Mouse (Mus musculus) embryonic facial prominence, embryonic 13.5 days (tissue): ENCODE results near the gene Per1. TPM values are rescaled to one million over a fixed set of nuclear protein-coding genes. Genes with fewer than 3 reads are reported as not detected.
A peak's percentile ranks its signal among the peaks of the same experiment; 100 is the strongest.

ENCODE experiments used
- ATAC-seq: fragments of 200-750 bp; cut with Nextera tagmentation; 2 replicates; pipeline ENCODE4 v1.8.0; 2017; ENCODE audit warnings: low read depth; ENCODE audit not compliant: insufficient number of reproducible peaks, insufficient read depth, low FRiP score, low TSS enrichment
- H3K27ac ChIP-seq: fragments of 300-500 bp; sonication (generic); 2 replicates; pipeline ENCODE4 v1.5.1; 2015; ENCODE audit warnings: moderate library complexity, mild to moderate bottlenecking, inconsistent platforms
- H3K27me3 ChIP-seq: fragments of 300-500 bp; sonication (generic); 2 replicates; pipeline ENCODE4 v1.6.1; 2015; ENCODE audit warnings: mild to moderate bottlenecking, inconsistent platforms
- H3K36me3 ChIP-seq: fragments of 300-500 bp; sonication (generic); 2 replicates; pipeline ENCODE4 v1.6.1; 2015; ENCODE audit warnings: mild to moderate bottlenecking, inconsistent platforms
- H3K4me1 ChIP-seq: fragments of 300-500 bp; sonication (generic); 2 replicates; pipeline ENCODE4 v1.6.1; 2015; ENCODE audit warnings: inconsistent platforms
- H3K4me2 ChIP-seq: fragments of 300-500 bp; sonication (generic); 2 replicates; pipeline ENCODE4 v1.6.1; 2015; ENCODE audit warnings: moderate library complexity, mild to moderate bottlenecking, inconsistent platforms
- H3K4me3 ChIP-seq: fragments of 300-500 bp; sonication (generic); 2 replicates; pipeline ENCODE4 v1.5.1; 2015; ENCODE audit warnings: mild to moderate bottlenecking, inconsistent platforms
- H3K9ac ChIP-seq: fragments of 300-500 bp; sonication (generic); 2 replicates; pipeline ENCODE4 v1.6.1; 2015; ENCODE audit warnings: mild to moderate bottlenecking, inconsistent platforms
- H3K9me3 ChIP-seq: fragments of 300-500 bp; sonication (generic); 2 replicates; pipeline ENCODE4 v1.6.1; 2016; ENCODE audit warnings: inconsistent platforms
- WGBS: fragments of 180-500 bp; shearing (Covaris S2); methylation state at CpG from one replicate; pipeline ENCODE4 v1.1.7; 2015; ENCODE audit warnings: mixed read lengths; 5-methylcytosine and 5-hydroxymethylcytosine counted together
- polyA plus RNA-seq: library from polyadenylated mRNA; unstranded; fragments of >200 nt; fragmentation: Nextera tagmentation; extraction: Ambion mirVana; gene quantifications from 2 replicates; pipeline ENCODE4 v1.2.1, GENCODE M21; 2015

The Per1 gene
- polyA plus RNA-seq, 1 experiment from 2014 or later, result 11.5 TPM

DNA sequence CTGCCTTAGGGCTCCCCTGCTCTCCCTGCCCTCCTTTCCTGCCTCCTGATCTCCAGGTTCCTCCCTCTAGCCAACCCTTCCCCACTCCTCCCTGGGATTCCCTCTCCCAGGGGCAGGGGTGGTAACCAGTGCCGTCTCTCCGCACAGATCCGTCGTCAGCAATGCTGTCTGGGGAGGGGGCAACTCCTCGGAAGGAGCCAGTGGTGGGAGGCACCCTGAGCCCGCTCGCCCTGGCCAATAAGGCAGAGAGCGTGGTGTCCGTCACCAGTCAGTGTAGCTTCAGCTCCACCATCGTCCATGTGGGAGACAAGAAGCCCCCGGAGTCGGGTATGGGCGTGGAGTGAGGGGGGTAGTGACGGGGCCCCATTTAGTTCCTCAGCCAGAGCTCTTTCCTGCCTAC lies 9.5 kb downstream of the Per1 start:
- Histone ChIP-seq H3K4me3 (no peak overlapping the region), H3K9ac (no peak overlapping the region), H3K4me1 (peaks cover 16% of the 10 kb centered on the region), H3K9me3 (no peaks in the 10 kb centered on the region), H3K27me3 (no peaks in the 10 kb centered on the region), H3K27ac (no peak overlapping the region), H3K36me3 (peaks cover 91% of the 10 kb centered on the region), H3K4me2 (no peak overlapping the region)
- WGBS, result 89% methylated on average over 14 of the region's 14 CpGs
- ATAC-seq, result no peak

DNA sequence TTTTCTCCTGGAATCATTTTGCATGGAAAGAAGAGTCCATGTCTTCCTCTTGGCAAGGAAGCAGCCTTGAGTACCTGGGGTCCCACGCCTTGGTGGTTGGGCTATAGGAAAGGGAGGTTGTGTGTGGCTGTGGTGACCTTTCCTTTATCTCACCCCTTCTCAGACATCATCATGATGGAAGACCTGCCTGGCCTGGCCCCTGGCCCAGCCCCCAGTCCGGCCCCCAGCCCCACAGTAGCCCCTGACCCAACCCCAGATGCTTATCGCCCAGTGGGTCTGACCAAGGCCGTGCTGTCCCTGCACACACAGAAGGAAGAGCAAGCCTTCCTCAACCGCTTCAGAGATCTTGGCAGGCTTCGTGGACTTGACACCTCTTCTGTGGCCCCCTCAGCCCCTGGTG lies 10.2 kb downstream of the Per1 start:
- 96% methylated on average over 6 of the region's 6 CpGs for WGBS
- Histone ChIP-seq H3K9me3 (no peaks in the 10 kb centered on the region), H3K4me1 (peaks cover 14% of the 10 kb centered on the region), H3K4me3 (no peak overlapping the region), H3K27ac (no peak overlapping the region), H3K4me2 (no peak overlapping the region), H3K36me3 (peaks cover 93% of the 10 kb centered on the region), H3K27me3 (no peaks in the 10 kb centered on the region), H3K9ac (no peak overlapping the region)
- ATAC-seq, result no peak

DNA sequence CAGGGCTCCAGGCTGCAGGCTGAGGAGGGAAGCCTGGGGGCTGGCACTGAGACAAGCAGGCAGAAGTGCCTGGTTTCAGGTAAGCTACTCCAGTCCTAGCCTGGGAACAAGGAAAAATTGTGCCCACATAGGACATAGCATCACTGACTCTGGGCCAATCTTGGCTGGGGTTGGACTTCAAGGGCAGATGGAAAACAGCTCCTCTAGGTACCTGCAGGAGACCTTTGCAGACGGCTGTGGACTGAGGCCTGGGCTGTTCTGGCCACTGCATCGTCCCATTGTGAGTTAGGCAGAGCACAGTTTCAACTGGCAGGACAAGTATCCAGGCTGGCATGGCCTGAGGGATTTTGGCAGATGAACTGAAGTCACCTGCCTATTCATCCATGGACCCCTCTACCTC lies 10.8 kb downstream of the Per1 start:
- WGBS, result 76% methylated on average over 2 of the region's 2 CpGs

DNA sequence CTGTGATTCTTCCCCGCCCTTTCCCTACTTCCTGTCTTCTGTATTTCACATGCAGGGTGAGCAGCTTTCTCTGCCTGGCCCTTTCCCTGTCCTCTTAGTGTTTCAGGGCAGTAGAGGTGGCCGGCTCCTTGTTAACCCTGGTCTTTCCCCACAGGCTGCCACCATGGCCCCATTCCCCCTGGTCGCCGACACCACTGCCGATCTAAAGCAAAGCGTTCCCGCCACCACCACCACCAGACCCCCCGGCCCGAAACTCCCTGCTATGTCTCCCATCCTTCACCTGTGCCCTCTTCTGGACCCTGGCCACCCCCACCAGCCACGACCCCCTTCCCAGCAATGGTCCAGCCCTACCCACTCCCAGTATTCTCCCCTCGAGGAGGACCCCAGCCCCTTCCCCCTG lies 11.3 kb downstream of the Per1 start:
- peaks cover 84% of the 10 kb centered on the region for H3K36me3 ChIP-seq
- no peak overlapping the region for H3K27ac ChIP-seq
- no peak overlapping the region for H3K9ac ChIP-seq
- no peak for ATAC-seq
- no peaks in the 10 kb centered on the region for H3K27me3 ChIP-seq
- 87% methylated on average over 11 of the region's 11 CpGs for WGBS
- peaks cover 8% of the 10 kb centered on the region for H3K4me1 ChIP-seq
- no peak overlapping the region for H3K4me3 ChIP-seq
- no peak overlapping the region for H3K4me2 ChIP-seq
- no peaks in the 10 kb centered on the region for H3K9me3 ChIP-seq

More for the DNA sequence above, 10.8 kb downstream of the Per1 start:
- H3K4me3 ChIP-seq, result no peak overlapping the region
- H3K4me2 ChIP-seq, result no peak overlapping the region
- no peak overlapping the region for H3K9ac ChIP-seq
- peaks cover 8% of the 10 kb centered on the region for H3K4me1 ChIP-seq
- H3K27ac ChIP-seq, result no peak overlapping the region
- H3K9me3 ChIP-seq, result no peaks in the 10 kb centered on the region
- ATAC-seq, result no peak
- no peaks in the 10 kb centered on the region for H3K27me3 ChIP-seq
- H3K36me3 ChIP-seq, result peaks cover 89% of the 10 kb centered on the region

DNA sequence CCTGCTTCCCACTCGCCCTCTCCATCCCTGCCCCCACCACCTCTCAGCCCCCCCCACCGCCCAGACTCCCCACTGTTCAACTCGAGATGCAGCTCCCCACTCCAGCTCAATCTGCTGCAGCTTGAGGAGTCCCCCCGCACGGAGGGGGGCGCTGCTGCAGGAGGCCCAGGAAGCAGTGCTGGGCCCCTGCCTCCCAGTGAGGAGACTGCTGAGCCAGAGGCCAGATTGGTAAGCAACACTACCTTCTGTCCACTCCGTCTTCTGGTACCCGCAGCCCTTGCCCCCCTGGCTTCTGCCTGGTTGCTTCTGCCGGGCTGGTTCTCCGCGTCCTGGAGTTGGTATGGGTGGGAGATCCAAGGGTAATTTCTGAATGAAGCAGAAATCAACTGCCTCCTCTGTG lies 11.8 kb downstream of the Per1 start:
- peaks cover 8% of the 10 kb centered on the region for H3K4me1 ChIP-seq
- whole genome bisulfite sequencing, result 86% methylated on average over 11 of the region's 11 CpGs
- H3K9me3 ChIP-seq, result no peaks in the 10 kb centered on the region
- H3K9ac ChIP-seq, result no peak overlapping the region
- peaks cover 79% of the 10 kb centered on the region for H3K36me3 ChIP-seq
- no peak overlapping the region for H3K4me2 ChIP-seq
- no peak overlapping the region for H3K27ac ChIP-seq
- no peak for ATAC-seq
- no peak overlapping the region for H3K4me3 ChIP-seq
- no peaks in the 10 kb centered on the region for H3K27me3 ChIP-seq

DNA sequence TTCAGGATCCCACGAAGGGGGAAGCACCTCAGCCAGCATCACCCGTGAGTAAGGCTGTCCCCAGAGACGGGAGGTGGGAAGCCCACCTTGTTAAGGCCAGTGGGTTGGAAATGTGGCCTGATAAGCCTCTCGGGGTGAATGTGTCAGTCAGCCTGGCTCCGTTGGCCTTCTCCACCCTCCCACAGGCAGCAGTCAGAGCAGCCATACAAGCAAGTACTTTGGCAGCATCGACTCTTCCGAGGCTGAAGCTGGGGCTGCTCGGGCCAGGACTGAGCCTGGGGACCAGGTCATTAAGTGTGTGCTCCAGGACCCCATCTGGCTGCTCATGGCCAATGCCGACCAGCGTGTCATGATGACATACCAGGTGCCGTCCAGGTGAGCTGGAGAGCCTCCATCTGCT lies 12.7 kb downstream of the Per1 start:
- no peak overlapping the region for H3K27ac ChIP-seq
- no peak overlapping the region for H3K9ac ChIP-seq
- 89% methylated on average over 11 of the region's 11 CpGs for WGBS
- no peak overlapping the region for H3K4me3 ChIP-seq
- no peaks in the 10 kb centered on the region for H3K27me3 ChIP-seq
- no peaks in the 10 kb centered on the region for H3K9me3 ChIP-seq
- peaks cover 70% of the 10 kb centered on the region for H3K36me3 ChIP-seq
- peaks cover 8% of the 10 kb centered on the region for H3K4me1 ChIP-seq
- no peak for ATAC-seq
- no peak overlapping the region for H3K4me2 ChIP-seq

DNA sequence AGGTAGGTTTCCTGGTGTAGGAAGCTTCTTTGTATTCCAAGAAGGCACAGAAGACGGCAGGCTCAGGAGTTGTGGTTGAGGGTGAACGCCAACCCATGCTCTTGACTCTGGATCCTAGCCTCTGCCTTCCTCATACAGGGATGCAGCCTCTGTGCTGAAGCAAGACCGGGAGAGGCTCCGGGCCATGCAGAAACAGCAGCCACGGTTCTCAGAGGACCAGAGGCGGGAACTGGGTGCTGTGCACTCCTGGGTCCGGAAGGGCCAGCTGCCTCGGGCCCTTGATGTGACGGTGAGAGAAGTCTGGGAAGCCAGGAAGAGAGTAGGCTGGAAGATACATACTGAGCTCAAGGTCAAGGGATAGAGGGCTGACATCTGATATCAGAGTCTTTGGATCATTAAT lies 13.2 kb downstream of the Per1 start:
- H3K9me3 ChIP-seq, result no peaks in the 10 kb centered on the region
- H3K9ac ChIP-seq, result no peak overlapping the region
- peaks cover 8% of the 10 kb centered on the region for H3K4me1 ChIP-seq
- no peak overlapping the region for H3K4me3 ChIP-seq
- H3K27me3 ChIP-seq, result 0 out of 2 replicates have a peak, but pooled peaks cover 5% of the 10 kb centered on the region
- peaks cover 65% of the 10 kb centered on the region for H3K36me3 ChIP-seq
- no peak overlapping the region for H3K27ac ChIP-seq
- 90% methylated on average over 9 of the region's 9 CpGs for WGBS
- no peak for ATAC-seq
- H3K4me2 ChIP-seq, result no peak overlapping the region

DNA sequence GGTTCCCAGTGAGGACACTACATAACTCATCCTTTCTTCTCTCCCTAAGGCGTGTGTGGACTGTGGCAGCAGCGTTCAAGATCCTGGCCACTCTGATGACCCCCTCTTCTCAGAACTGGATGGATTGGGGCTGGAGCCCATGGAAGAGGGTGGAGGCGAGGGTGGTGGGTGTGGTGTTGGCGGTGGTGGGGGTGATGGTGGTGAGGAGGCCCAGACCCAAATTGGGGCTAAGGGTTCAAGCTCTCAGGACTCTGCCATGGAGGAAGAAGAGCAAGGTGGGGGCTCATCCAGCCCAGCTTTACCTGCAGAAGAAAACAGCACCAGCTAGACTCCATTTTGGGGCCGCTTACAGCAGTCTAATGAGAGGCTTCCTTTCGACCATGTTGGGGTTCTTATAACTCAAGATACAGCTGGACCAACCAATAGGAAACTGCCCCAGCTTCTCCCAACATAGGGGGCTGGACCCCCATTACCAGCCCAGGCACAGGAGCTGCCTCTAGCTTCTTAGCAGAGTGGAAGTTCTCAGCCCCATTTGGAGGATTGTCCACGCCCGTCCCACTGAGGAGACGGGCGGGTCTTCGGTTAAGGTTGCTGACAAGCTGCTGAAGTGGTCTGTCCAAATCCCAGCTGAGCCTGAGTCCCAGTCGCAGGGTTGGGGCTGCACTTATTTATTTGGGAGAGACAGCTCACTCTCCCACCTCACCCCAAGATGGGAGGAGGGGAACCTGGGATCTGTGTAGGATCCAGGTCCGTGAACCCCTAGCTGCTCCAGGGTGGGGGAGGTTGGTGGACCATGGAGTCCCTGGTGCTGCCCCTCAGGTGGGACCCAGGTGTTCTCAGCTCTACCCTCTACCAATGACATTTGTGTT lies 14.2 kb downstream of the Per1 start:
- 83% methylated on average over 13 of the region's 13 CpGs for WGBS
- no peak for ATAC-seq
- Histone ChIP-seq H3K27ac (no peak overlapping the region), H3K4me1 (peaks cover 8% of the 10 kb centered on the region), H3K36me3 (peaks cover 54% of the 10 kb centered on the region), H3K9me3 (no peaks in the 10 kb centered on the region), H3K27me3 (peaks cover 10% of the 10 kb centered on the region; the same call in 1 of the 2 replicates), H3K4me2 (no peak overlapping the region), H3K9ac (no peak overlapping the region), H3K4me3 (no peak overlapping the region)

DNA sequence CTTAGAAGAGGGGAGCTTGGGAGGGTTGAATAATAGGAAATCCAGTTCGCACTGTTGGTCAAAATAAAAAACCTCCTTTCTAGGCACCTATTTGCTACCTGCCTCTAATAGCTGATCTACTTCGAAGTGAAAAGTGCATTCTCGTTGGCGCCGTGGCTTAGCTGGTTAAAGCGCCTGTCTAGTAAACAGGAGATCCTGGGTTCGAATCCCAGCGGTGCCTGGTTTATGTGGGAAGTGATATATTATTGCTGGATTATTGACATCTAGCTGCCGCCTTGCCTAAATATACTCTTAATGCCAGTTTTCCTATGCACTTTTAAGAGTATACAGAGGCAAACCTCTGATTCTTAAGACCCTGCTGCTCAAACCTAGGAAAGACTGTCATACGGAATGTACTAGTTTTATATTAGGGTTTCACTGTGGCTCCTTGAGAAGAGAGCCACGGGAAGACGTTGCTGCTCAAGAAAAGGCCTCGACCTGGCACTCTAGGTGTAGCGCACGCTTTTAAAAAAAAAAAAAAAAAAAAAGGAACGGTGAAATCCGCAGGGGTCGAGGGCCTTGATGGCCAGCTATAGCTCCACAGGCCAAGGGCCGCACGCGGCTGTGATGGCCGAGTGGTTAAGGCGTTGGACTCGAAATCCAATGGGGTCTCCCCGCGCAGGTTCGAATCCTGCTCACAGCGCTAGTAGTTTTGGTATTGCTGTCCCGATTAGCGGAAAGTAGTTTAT lies 15.5 kb downstream of the Per1 start:
- H3K27ac ChIP-seq, result peak overlapping the region; percentile 22; the same call in 1 of the 2 replicates
- peak overlapping the region; percentile 47 for H3K4me3 ChIP-seq
- peak overlapping the region; percentile 60 for H3K4me2 ChIP-seq
- H3K27me3 ChIP-seq, result peaks cover 12% of the 10 kb centered on the region; the same call in 1 of the 2 replicates
- H3K4me1 ChIP-seq, result peaks cover 8% of the 10 kb centered on the region
- H3K9ac ChIP-seq, result peak overlapping the region; percentile 62
- no peaks in the 10 kb centered on the region for H3K9me3 ChIP-seq
- under 1% methylated on average over 30 of the region's 30 CpGs for WGBS
- no peak; the same call in 1 of the 2 replicates for ATAC-seq
- peaks cover 42% of the 10 kb centered on the region for H3K36me3 ChIP-seq

DNA sequence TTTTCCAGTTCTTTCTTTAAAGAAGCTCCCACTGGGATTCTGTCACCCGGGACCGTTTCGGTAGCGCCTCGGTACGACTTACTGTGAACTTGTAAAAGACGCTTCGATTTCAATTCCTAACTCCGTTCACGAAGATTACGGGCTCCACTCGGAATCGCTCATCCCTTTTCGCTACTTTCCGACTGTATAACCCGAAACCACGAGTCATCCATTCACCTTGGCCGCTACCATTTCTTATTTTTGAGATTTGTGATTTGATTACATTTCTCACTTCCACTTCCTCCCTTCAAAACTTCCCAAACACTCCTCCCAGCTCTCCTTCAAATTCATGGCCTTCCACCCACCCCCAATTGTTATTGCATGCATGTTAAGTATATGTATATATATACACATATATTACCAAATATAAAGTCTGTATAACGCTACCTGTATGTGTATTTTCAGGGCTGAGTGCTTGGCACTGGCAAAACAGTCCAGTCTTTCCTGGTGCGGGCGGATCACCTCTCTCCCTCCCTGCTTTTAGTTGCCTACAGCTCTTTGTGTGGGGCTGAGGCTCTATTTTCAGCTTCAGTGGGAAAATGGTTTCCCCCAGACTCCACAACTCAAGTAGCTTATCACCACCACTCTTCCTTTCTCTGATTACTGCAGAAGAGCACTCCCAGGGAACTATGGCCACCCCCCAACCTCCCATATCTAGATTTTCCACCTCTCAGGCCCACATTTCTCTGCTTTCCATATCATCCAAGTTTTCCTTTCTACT lies 16.2 kb downstream of the Per1 start:
- H3K27ac ChIP-seq, result peak overlapping the region; percentile 19; the same call in 1 of the 2 replicates
- peak overlapping the region; percentile 47 for H3K4me3 ChIP-seq
- peaks cover 16% of the 10 kb centered on the region; the same call in 1 of the 2 replicates for H3K27me3 ChIP-seq
- peak overlapping the region; percentile 62 for H3K9ac ChIP-seq
- no peak for ATAC-seq
- H3K4me1 ChIP-seq, result peaks cover 8% of the 10 kb centered on the region
- H3K36me3 ChIP-seq, result peaks cover 35% of the 10 kb centered on the region
- 5% methylated on average over 21 of the region's 21 CpGs for WGBS
- H3K9me3 ChIP-seq, result no peaks in the 10 kb centered on the region
- peak overlapping the region; percentile 60 for H3K4me2 ChIP-seq

DNA sequence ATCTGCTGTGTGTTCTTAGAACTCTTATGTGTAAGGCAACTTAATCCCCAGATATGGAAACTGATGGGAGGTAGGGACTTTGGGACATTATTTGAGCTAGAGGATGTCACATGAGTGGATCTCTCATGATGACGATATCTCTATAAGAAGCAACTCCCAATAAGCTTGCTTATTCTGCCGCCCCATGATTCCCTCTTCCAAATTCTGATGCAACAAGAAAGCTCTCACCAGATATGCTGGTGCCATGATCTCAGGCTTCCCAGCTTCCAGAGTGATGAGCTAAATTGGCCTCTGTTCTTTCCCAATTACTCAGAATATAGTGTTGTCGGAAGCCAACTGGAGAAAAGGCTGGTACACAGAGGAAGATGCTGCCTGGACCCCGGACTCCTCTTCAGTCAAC lies 16.8 kb downstream of the Per1 start:
- peaks cover 16% of the 10 kb centered on the region for H3K27me3 ChIP-seq
- H3K9ac ChIP-seq, result peak overlapping the region; percentile 62; the same call in 1 of the 2 replicates
- peaks cover 28% of the 10 kb centered on the region for H3K36me3 ChIP-seq
- H3K4me2 ChIP-seq, result peak overlapping the region; percentile 60
- H3K9me3 ChIP-seq, result no peaks in the 10 kb centered on the region
- H3K4me3 ChIP-seq, result peak overlapping the region; percentile 47
- no peak overlapping the region for H3K27ac ChIP-seq
- 65% methylated on average over 4 of the region's 4 CpGs for WGBS
- no peak for ATAC-seq
- H3K4me1 ChIP-seq, result peaks cover 8% of the 10 kb centered on the region
